Mouse (Mus musculus) left cerebral cortex, adult 9 months (tissue): Measurements from ENCODE around the gene Cela3b.
A peak's percentile ranks its signal among the peaks of the same experiment; 100 is the strongest.
"Not testable (repeated sequence)": the region's sequence is repeated elsewhere in the genome, so short reads cannot be mapped to it uniquely, and the experiment has no call there.

ENCODE experiments used
- DNase-seq, 2 experiments: peaks; one replicate each; pipeline ENCODE4 v3.0.0; 2022; ENCODE audit warnings: low spot score in 2 of 2

Gene Cela3b

DNA sequence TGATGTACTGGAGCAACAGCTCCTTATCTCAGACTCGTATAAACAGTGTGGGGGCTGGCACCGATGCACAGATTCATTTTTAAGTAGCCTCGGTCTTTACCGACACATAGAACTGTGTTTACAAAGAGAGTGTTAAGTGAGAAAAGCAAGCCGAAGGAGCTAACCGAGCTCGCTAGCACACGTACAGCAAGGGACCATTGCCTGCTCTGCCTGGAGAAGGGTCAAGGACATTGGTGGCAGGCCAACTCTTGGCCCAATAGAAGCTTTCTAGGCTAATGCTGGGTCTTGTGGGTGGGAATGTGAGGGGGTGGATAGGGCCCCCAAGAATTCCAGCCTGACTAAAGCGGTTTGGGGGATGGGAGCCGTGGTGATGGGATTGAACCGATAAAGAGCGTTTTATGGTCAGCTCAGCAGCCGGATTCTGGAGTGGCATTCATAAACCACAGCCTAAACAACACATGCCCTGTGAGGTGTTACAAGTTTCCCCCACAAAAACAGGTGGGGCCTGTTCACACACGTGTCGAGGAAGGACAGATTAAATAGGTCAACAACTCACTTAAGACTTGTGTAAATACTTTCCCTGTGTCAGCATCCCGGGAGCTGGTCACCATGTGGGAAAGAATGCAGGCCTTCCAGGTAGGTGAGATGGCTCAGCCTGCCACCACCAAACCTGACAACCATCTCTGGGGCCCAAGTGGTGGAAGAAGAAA lies 31.8 kb upstream of the Cela3b start:
- DNase-seq: no peak

DNA sequence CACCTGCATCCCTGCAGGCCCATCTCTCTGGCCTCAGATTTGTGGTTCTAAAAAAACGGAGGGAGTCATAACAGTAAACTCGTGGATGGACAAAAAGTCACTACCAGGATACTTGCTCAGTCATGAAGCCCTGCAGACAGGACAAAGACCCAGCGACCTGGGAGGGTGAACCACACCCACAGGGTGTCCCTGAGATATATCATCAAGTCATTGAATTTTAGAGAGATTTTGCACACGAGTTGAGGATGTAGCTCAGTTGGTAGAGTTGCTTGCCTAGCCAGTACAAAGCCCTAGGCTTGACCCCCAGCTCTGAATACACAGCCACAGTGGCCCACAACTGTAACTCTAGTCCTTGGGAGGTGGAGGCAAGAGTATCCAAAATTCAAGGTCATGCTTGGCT lies 30.9 kb upstream of the Cela3b start:
- no peak for DNase-seq

DNA sequence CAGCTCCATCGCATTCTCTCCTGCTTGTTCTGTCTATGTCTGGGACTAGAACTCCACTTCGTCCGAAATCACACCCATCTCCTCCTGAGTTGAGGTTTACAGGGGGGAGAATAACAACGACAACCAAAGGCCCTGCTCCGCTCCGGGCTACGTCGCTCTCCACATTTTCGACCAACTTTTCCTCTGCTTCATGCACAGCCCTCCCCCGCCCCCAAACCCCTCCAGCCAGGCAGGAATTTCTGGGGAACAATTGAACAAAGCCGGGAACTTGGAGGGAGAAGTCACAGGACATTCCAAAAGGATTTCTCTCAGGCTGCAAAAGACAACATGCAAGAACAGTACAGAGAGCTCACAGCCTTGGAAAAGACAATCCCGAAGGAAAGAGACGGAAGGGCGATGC lies 30.3 kb upstream of the Cela3b start:
- no peak for DNase-seq

- DNase-seq: no peak
Observed at GRCm38 (mm10) chr4:137458861-137459260, 28.5 kb upstream of the Cela3b start.

DNA sequence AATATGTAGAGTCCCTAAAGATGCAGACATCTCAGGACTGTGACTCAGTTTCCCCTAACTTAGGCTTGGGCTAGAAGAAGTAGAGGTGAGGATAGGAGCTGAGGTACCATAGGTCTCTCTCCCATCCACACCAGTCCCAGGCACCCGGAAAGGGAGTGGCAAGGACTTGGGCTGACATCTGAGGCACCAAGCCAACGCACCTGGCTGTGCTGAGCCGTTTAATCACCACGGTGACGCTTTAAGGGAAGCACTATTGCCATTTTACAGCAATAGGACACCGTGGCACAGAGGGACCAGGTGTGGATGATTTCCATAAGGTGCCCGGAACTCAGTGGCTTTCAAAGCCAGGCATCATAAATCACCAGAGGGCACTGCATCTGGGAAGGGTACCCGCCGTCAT lies 28.0 kb upstream of the Cela3b start:
- no peak for DNase-seq

DNA sequence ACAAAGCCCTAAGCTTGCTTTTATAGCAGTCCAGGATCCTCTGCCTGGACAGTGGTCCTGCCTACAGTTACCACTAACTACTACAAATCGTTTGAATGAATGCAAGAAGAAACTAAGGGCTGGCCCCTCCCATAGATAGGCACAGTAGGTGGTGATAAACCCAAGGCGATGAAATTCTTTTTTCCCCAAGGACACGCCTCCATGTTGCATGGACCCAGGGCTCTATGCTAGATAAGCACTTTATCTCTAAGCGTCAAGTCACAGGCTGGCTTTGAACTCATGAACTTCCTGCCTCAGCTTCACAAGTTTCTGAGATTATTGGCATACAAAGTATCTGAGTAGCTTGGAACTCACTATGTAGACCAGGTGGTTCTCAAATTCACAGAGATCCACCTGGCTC lies 27.0 kb upstream of the Cela3b start:
- no peak for DNase-seq

GRCm38 (mm10) chr4:137456581-137456980 lies 26.2 kb upstream of the Cela3b start:
- no peak for DNase-seq

DNA sequence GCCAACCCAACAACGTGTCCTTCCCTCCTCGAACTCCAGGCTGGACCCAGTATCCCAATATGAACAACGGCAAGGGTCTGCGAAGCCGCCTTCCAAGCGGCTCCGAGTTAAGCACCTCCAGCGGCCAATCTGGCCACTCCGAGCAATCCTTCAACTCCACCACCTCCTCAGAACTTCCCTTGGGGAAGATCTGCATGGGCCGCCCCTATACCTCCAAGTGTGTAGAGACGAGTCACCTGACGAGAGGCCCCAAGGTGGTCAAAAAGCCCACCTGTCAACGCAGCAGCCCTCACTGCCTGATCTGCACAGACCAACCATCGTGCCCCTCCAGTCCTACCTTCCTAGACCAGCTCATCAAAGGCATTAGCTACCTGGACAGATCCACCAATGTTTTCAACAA lies 24.2 kb upstream of the Cela3b start:
- DNase-seq: no peak

DNA sequence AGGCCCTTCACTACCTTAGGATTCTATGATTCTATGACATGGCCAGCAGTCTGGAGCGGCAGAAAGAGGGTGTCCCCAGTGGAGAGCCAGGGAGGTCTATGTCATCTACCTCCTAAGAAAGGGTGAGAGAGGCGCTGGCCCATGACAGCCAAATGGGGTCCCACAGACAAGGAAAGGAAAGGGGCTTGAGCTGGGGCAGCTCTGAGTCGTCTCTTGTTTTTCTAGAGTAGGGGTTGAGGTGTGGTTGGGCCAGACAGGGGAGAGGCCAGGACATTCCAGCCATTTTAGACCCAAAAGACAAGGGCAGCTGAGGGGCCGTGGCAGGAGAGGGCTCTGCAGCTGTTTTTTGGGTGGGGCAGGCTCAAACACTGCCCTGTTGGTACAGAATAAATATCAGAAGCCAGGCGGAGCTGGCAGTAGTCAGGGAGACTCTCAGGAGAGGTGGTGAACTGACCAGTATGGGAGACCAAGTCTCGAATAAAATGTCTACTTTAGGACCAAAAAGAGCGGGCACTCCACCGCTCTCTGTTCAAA lies 23.0 kb upstream of the Cela3b start, which contains the start of gene 1700013G24Rik:
Gene 1700013G24Rik, plus strand, starts transcription at position 51 of the 534 bp plus-strand sequence.
- no peak for DNase-seq

DNA sequence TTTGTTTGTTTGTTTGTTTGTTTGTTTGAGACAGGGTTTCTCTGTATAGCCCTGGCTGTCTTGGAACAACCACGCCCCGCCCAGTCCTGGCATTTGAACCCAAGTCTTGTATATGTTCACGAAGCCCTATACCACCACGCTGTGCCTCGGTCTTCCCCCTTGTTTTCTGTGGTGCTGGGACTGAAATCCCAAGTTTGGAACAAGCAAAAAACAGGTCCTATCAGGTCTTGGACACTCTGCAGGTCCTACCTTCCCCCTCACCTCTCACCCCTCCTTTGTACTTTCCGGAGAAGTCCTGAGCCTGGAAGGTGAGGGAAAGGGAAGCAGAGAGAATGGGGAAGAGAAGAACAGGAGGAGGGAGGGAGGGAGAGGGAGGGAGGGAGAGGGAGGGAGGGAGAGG lies 21.9 kb upstream of the Cela3b start:
- DNase-seq: no peak

DNA sequence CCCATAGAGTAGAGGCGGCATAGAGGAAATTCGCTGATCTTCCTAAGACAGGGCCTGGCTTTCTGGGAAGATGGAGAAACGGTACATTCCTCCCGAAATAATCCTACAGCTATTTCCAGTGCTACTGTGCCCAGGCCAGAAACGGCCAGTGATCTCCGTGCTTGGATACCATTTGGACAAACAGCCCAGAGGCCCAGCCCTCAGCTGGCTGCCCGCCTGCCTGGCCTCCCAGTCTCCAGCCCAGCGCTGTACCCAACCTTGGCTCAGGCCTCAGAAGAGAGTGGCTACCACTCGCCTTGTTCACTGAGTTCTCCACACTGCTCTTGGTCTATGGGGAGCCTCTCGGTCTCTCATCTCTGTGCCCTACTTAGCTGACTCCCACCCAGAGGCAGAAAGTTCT lies 19.4 kb upstream of the Cela3b start:
- DNase-seq: no peak

DNA sequence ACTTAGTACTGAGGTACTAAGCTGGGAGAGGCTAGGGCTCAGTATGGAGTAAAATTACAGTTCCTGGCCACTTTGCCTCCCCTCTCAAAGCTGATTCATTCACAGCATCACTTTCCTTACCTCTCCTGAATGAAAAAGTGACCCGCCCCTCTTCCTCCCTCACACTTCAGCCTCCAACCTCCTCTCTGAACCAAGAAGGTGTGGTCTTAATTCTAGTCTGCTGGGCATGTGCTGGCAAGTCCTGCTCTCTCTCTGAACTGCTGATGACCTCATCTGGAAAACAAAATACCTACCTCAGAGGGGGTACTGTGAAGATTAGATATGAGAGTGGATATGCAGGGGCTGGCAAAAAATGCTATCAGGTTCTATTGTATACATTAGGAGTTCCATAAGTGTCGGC lies 18.8 kb upstream of the Cela3b start:
- DNase-seq: no peak

DNA sequence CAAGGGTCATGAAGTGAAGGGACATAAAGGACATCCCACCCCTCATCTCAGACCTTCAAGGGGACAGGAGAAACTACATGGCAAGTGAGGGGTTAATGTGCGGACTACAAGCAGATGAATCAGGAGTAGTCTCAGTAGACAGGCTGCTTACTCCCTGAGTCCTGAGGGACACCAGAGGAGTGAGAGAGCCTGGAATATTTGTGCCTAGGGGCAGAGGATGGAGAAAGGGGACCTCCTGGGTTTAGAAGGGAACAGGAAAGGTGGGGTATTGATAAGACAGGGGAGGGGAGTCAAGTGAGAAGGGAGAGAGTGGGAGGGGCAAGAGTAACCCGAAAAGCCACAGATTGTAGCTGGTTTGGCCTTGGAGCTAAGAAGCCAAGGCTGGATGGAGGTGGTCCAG lies 18.3 kb upstream of the Cela3b start:
- no peak for DNase-seq

- DNase-seq: no peak
Observed at GRCm38 (mm10) chr4:137448197-137448596, 17.9 kb upstream of the Cela3b start.

GRCm38 (mm10) chr4:137447363-137448196 lies 17.2 kb upstream of the Cela3b start:
- no peak for DNase-seq

DNA sequence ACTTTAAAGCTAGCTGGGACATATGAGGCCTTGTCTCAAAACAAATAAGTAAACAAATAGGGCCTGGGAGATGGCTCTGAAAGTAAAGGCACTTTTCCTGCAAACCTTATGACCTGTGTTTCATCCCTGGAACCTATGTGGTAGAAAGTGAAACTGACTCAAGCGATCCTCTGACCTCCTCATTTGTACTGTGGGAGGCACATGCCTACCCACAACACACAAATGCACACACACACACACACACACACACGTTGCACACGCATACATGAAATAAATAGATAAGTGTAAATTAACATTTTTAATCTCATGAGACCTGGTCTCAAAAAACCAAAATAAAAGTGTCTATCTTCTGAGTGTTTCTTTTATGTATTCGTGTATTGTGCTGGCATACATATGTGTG lies 15.5 kb upstream of the Cela3b start:
- DNase-seq: no peak

DNA sequence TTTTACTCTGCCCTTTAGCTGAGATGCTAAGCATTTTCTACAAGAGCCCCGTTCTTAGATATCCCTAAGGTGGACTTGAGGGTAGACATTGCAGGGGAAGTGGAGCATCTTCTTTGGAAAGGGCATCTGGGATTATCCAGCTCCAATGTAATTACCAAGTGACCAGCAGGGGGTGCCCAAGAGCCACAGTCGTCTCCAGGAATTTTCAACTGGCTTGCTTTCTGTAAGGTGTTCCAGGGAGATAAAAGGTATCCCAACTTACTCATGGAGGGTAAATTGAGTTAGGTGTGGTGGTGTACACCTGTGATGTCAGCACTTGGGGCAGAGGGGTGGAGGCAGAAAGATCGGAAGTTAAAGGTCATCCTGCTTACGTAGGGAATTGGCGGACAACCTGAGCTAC lies 13.3 kb upstream of the Cela3b start:
- peak in 1 of 2 experiments; percentile 74 for DNase-seq

- DNase-seq: no peak
Observed at GRCm38 (mm10) chr4:137441332-137441731, 11.0 kb upstream of the Cela3b start.

DNA sequence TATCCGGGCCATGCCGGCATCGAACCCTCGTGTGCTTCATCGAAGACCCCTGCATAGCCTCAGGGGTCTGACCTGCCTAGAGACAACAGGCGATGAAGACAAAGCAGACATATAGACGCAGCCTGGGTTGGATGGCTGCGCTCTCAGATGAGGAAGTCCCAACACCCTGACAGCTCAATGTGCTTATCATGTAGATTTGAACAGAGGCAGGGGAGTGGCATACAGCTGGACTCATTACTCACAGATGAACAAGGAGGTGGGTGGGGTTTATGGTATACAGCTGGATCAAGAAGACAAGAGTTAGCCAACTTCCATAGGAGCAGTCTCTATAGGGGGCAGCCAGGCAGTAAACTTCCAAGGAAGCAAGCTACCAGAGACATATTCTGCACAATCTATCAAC lies 8.5 kb upstream of the Cela3b start:
- no peak for DNase-seq

GRCm38 (mm10) chr4:137436979-137437669 lies 6.8 kb upstream of the Cela3b start:
- DNase-seq: peak in 1 of 2 experiments; percentile 17

GRCm38 (mm10) chr4:137432700-137433550 lies 2.6 kb upstream of the Cela3b start:
- not testable (repeated sequence) for DNase-seq
